Mouse (Mus musculus) liver, embryonic 16.5 days (tissue): ENCODE measurements around the gene Olfr46. TPM values are rescaled to one million over a fixed set of nuclear protein-coding genes. Genes with fewer than 3 reads are reported as not detected.
"Not testable (repeated sequence)": the region's sequence is repeated elsewhere in the genome, so short reads cannot be mapped to it uniquely, and the experiment has no call there.

Source experiments
- ATAC-seq: fragments of 200-750 bp; cut with Nextera tagmentation; 2 replicates; pipeline ENCODE4 v1.8.0; 2017; ENCODE audit warnings: low read depth, mild to moderate bottlenecking, moderate number of reproducible peaks, moderate library complexity
- H3K27ac ChIP-seq: fragments of 300-500 bp; sonication (generic); 2 replicates; pipeline ENCODE4 v1.5.1; 2014; ENCODE audit warnings: mild to moderate bottlenecking, low read length
- H3K27me3 ChIP-seq: fragments of 300-500 bp; sonication (generic); 2 replicates; pipeline ENCODE4 v1.6.1; 2014; ENCODE audit warnings: low read depth, low read length, mixed read lengths; ENCODE audit not compliant: control insufficient read depth, insufficient read depth
- H3K36me3 ChIP-seq: fragments of 300-500 bp; sonication (generic); 2 replicates; pipeline ENCODE4 v1.6.1; 2014; ENCODE audit warnings: mild to moderate bottlenecking; ENCODE audit not compliant: control insufficient read depth, insufficient read depth
- H3K4me1 ChIP-seq: fragments of 300-500 bp; sonication (generic); 2 replicates; pipeline ENCODE4 v1.6.1; 2014; ENCODE audit warnings: low read depth, low read length, mixed read lengths; ENCODE audit not compliant: control insufficient read depth
- H3K4me2 ChIP-seq: fragments of 300-500 bp; sonication (generic); 2 replicates; pipeline ENCODE4 v1.6.1; 2014; ENCODE audit warnings: low read depth, low read length, mixed read lengths
- H3K4me3 ChIP-seq: fragments of 300-500 bp; sonication (generic); 2 replicates; pipeline ENCODE4 v1.5.1; 2014; ENCODE audit warnings: low read depth, mild to moderate bottlenecking, low read length
- H3K9ac ChIP-seq: fragments of 300-500 bp; sonication (generic); 2 replicates; pipeline ENCODE4 v1.6.1; 2014; ENCODE audit warnings: low read depth, low read length
- H3K9me3 ChIP-seq: fragments of 300-500 bp; sonication (generic); replicated peaks from 2 replicates; pipeline ENCODE4 v1.6.1; 2016; ENCODE audit warnings: low read length; ENCODE audit not compliant: control insufficient read depth
- whole genome bisulfite sequencing: fragments of 180-500 bp; shearing (Covaris S2); extraction: QIAGEN DNeasy Blood & Tissue Kit; methylation state at CpG from one replicate; pipeline ENCODE4 v1.1.7; 2014; ENCODE audit not compliant: insufficient replicate concordance; 5-methylcytosine and 5-hydroxymethylcytosine counted together
- polyA plus RNA-seq: library from polyadenylated mRNA; unstranded; fragments of >200 nt; fragmentation: Nextera tagmentation; extraction: Ambion mirVana; gene quantifications from 2 replicates; pipeline ENCODE4 v1.2.1, GENCODE M21; 2015

The Olfr46 gene
- not detected in 2 replicates for polyA plus RNA-seq

DNA sequence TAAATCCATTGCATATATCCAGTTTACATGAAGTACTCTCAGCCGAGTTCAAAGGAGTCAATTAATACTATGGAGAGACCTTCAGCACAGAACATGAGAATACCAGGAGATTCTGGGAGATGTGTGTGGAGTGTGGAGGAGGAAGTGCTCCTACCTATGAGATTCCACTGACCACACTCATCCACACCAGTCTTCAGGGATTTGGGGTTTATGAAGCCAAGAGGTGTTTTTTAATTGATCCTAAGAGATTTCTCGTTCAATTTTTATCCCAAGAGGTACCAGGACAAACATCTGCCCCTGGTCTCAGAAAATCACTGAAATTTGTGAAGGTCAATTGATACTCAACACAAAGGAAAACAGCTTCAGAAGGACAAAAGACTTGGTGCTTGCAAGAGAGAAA is at the start of gene Olfr46:
Olfr46 (plus strand) TSS at position 301 of the 400 bp plus-strand sequence.
- H3K36me3 ChIP-seq, H3K27me3 ChIP-seq, H3K27ac ChIP-seq, H3K9me3 ChIP-seq, H3K4me3 ChIP-seq, ATAC-seq, H3K4me2 ChIP-seq, H3K9ac ChIP-seq, H3K4me1 ChIP-seq: not testable (repeated sequence)
- WGBS = 31% methylated on average over 2 of the region's 2 CpGs

DNA sequence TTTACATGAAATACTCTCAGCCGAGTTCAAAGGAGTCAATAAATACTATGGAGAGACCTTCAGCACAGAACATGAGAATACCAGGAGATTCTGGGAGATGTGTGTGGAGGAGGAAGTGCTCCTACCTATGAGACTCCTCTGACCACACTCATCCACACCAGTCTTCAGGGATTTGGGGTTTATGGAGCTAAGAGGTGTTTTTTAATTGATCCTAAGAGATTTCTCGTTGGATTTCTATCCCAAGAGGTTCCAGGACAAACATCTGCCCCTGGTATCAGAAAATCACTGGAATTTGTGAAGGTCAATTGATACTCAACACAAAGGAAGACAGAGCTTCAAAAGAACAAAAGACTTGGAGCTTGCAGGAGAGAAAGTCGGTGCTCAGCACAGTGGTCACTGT is 33.5 kb upstream of the Olfr46 start, which contains the start of gene Olfr538:
Olfr538 (plus strand) TSS at position 301 of the 400 bp plus-strand sequence.
- Histone ChIP-seq H3K4me1 (no peaks in the 10 kb centered on the region), H3K4me2 (no peak within 1 kb of the TSS), H3K36me3 (no peaks in the 10 kb centered on the region), H3K9me3 (no peaks in the 10 kb centered on the region), H3K27ac (no peak within 1 kb of the TSS), H3K9ac (no peak within 1 kb of the TSS), H3K27me3 (no peaks in the 10 kb centered on the region), H3K4me3 (no peak within 1 kb of the TSS)
- ATAC-seq = no peak
- WGBS = 41% methylated on average over 3 of the region's 3 CpGs

DNA sequence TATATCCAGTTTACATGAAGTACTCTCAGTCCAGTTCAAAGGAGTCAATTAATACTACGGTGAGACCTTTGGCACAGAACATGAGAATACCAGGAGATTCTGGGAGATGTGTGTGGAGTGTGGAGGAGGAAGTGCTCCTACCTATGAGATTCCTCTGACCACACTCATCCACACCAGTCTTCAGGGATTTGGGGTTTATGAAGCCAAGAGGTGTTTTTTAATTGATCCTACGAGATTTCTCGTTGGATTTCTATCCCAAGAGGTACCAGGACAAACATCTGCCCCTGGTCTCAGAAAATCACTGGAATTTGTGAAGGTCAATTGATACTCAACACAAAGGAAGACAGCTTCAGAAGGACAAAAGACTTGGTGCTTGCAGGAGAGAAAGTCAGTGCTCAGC is 27.6 kb downstream of the Olfr46 start, which contains the start of gene Olfr61:
Olfr61 (plus strand) TSS at position 301 of the 400 bp plus-strand sequence.
- ATAC-seq, H3K9me3 ChIP-seq, H3K27ac ChIP-seq, H3K36me3 ChIP-seq, H3K27me3 ChIP-seq, H3K9ac ChIP-seq, H3K4me1 ChIP-seq, H3K4me2 ChIP-seq, H3K4me3 ChIP-seq: not testable (repeated sequence)
- WGBS = 62% methylated on average over 3 of the region's 3 CpGs

DNA sequence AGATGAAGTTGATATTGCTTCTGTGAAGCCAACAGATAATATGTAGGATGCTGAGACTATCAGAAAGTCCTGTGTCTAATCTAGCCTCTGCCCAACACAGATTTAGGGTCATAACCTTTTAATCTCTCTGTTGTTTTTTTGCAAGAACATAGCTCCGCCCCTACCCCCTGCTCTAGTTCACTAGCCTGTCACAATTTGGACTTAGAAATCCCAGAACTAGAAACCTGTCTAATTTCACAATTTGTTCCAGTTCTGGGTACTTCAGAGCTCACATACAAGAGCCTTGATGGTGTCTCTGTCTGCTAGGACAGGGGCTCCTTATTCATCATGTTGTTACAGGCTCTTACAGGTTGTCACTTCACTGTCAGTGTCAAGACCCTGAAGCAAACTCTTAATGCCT is 29.5 kb downstream of the Olfr46 start:
- no peaks in the 10 kb centered on the region for H3K36me3 ChIP-seq
- 37% methylated on average over 1 of the region's 1 CpGs for WGBS
- no peak overlapping the region for H3K4me3 ChIP-seq
- H3K4me2 ChIP-seq = no peak overlapping the region
- no peak overlapping the region for H3K27ac ChIP-seq
- no peak overlapping the region for H3K9ac ChIP-seq
- H3K9me3 ChIP-seq = no peaks in the 10 kb centered on the region
- no peak for ATAC-seq
- no peaks in the 10 kb centered on the region for H3K4me1 ChIP-seq
- no peaks in the 10 kb centered on the region for H3K27me3 ChIP-seq

DNA sequence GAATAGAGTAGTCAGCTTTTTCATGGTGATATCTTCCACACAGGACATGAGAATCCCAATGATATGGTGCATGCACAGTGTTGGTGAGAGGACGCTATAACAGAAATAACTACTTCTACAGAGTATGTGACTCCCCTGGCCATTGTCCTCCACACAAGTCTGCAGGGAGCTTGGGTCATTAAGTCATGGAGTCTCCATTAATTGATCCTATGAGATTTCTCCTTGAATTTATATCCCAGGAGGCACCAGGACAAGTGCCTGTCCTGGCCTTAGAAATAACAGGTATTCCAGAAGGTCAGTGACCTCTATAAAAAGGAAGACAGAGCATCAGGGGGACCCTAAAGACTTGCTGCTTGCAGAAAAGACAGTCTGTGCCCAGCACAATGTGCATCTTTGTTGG is 45.1 kb downstream of the Olfr46 start, which contains the start of gene Olfr53:
Olfr53 (plus strand) TSS at position 301 of the 400 bp plus-strand sequence.
- Histone ChIP-seq H3K27ac (no peak within 1 kb of the TSS), H3K9me3 (no peaks in the 10 kb centered on the region), H3K4me2 (no peak within 1 kb of the TSS), H3K4me3 (no peak within 1 kb of the TSS), H3K9ac (no peak within 1 kb of the TSS), H3K4me1 (no peaks in the 10 kb centered on the region), H3K36me3 (no peaks in the 10 kb centered on the region), H3K27me3 (no peaks in the 10 kb centered on the region)
- no peak for ATAC-seq
- WGBS = 45% methylated on average over 1 of the region's 1 CpGs

DNA sequence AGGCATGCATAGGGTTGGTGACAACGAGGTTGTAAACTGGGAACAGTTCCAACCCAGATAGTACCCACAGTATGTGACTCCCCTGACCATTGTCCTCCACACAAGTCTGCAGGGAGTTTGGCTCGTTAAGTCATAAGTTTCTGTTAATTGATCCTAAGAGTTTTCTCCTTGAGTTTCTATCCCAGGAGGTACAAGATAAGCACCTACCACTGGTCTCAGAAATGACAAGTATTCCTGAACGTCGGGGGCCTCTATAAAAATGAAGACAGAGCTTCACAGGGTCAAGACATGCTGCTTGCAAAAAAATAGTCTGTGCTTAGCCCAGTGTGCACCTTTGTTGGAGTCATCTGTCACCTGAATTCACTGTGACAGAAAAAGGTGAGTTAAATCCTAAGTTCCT is 58.6 kb downstream of the Olfr46 start, which contains the start of gene Olfr539:
Olfr539 (plus strand) TSS at position 301 of the 400 bp plus-strand sequence.
- Histone ChIP-seq H3K9me3 (no peaks in the 10 kb centered on the region), H3K9ac (no peak within 1 kb of the TSS), H3K27me3 (no peaks in the 10 kb centered on the region), H3K4me1 (no peaks in the 10 kb centered on the region), H3K4me3 (no peak within 1 kb of the TSS), H3K36me3 (no peaks in the 10 kb centered on the region), H3K27ac (no peak within 1 kb of the TSS), H3K4me2 (no peak within 1 kb of the TSS)
- no peak for ATAC-seq
- 53% methylated on average over 4 of the region's 4 CpGs for WGBS

Other genes starting within 250 kb of the Olfr46 start
- gene Olfr60, start 239.6 kb upstream of the Olfr46 start, polyA plus RNA-seq = not detected in 2 replicates
- gene Olfr530, start 224.9 kb upstream of the Olfr46 start, polyA plus RNA-seq = not detected in 2 replicates
- gene Olfr531, start 198.4 kb upstream of the Olfr46 start, polyA plus RNA-seq = not detected in 2 replicates
- gene Olfr532, start 179.6 kb upstream of the Olfr46 start, polyA plus RNA-seq = not detected in 2 replicates
- not detected in 2 replicates for gene Olfr533, start 137.9 kb upstream of the Olfr46 start, polyA plus RNA-seq
- gene Olfr535, start 117.1 kb upstream of the Olfr46 start, polyA plus RNA-seq = not detected in 2 replicates
- gene Olfr536, start 93.9 kb upstream of the Olfr46 start, polyA plus RNA-seq = not detected in 2 replicates
- not detected in 2 replicates for gene Olfr538, start 33.4 kb upstream of the Olfr46 start, polyA plus RNA-seq
- not detected in 2 replicates for gene Olfr61, start 27.7 kb downstream of the Olfr46 start, polyA plus RNA-seq
- gene Olfr53, start 45.2 kb downstream of the Olfr46 start, polyA plus RNA-seq = not detected in 2 replicates
- not detected in 2 replicates for gene Olfr539, start 58.7 kb downstream of the Olfr46 start, polyA plus RNA-seq
- not detected in 2 replicates for gene Olfr45, start 80.7 kb downstream of the Olfr46 start, polyA plus RNA-seq
- gene Olfr541, start 96.0 kb downstream of the Olfr46 start, polyA plus RNA-seq = not detected in 2 replicates
- gene Cyp2e1, start 162.5 kb downstream of the Olfr46 start, polyA plus RNA-seq = 0.97 and 1.1 TPM in 2 replicates
- 0.07 and 0.14 TPM in 2 replicates for gene Syce1, start 186.6 kb downstream of the Olfr46 start, polyA plus RNA-seq
- 0.06 and 0.16 TPM in 2 replicates for gene Zfp941, start 220.9 kb downstream of the Olfr46 start, polyA plus RNA-seq
- gene Urah, start 233.7 kb downstream of the Olfr46 start, polyA plus RNA-seq = 30.3 and 32.9 TPM in 2 replicates
- not detected in 2 replicates for gene Scgb1c1, start 244.3 kb downstream of the Olfr46 start, polyA plus RNA-seq
- not detected in 2 replicates for gene Odf3, start 246.5 kb downstream of the Olfr46 start, polyA plus RNA-seq